8 mouse cellular contexts compared by ENCODE assay signal in genomic region chr5:53275376-53275775, GRCm38 (mm10). TPM values are rescaled to one million over a fixed set of nuclear protein-coding genes. Genes with fewer than 3 reads are reported as not detected.
DNase-seq lines count a peak whose midpoint lies in the region; ATAC-seq and TF ChIP-seq lines count a peak whose summit lies in the region.

No protein-coding gene starts in this region.

- 0 out of 2 replicates have a peak overlapping the region, but pooled peaks have one; percentile 5 for H3K27ac ChIP-seq in hindbrain, embryonic 13.5 days
- H3K27ac ChIP-seq in hindbrain, embryonic 16.5 days (ENCODE audit: low read depth, low read length): no peak overlapping the region
- no peak overlapping the region for H3K27ac ChIP-seq in stomach, postnatal 0 days (replicated peaks)

- WGBS in hindbrain, embryonic 13.5 days: 59% methylated on average over 3 of the region's 3 CpGs
- WGBS in hindbrain, embryonic 16.5 days: 46% methylated on average over 3 of the region's 3 CpGs
- WGBS in stomach, postnatal 0 days: 33% methylated on average over 3 of the region's 3 CpGs

- H3K4me3 ChIP-seq in hindbrain, embryonic 13.5 days: no peak overlapping the region
- no peak overlapping the region for H3K4me3 ChIP-seq in hindbrain, embryonic 16.5 days (ENCODE audit: low read length)
- no peak overlapping the region for H3K4me3 ChIP-seq in stomach, postnatal 0 days (ENCODE audit: low read depth, low read length)

- peaks cover 35% of the 10 kb centered on the region for H3K4me1 ChIP-seq in hindbrain, embryonic 13.5 days (replicated peaks)
- H3K4me1 ChIP-seq in hindbrain, embryonic 16.5 days (ENCODE audit: control insufficient read depth, insufficient read depth, low read depth, low read length): peaks cover 17% of the 10 kb centered on the region
- H3K4me1 ChIP-seq in stomach, postnatal 0 days (replicated peaks; ENCODE audit: control insufficient read depth, insufficient read depth): 0 out of 2 replicates have a peak, but pooled peaks cover 2% of the 10 kb centered on the region

- intact Hi-C loops in gastrocnemius, postnatal 36 days (cut with DNase I): loop anchor here (2.0 kb wide), 1 partner anchor 51 kb away; no protein-coding TSS in a partner anchor

- H3K9ac ChIP-seq in hindbrain, embryonic 13.5 days: no peak overlapping the region
- no peak overlapping the region for H3K9ac ChIP-seq in hindbrain, embryonic 16.5 days (ENCODE audit: low read depth, low read length)
- H3K9ac ChIP-seq in stomach, postnatal 0 days (ENCODE audit: low read length): no peak overlapping the region

- no peak for ATAC-seq in hindbrain, embryonic 13.5 days (ENCODE audit: low FRiP score)
- no peak for ATAC-seq in hindbrain, embryonic 16.5 days
- ATAC-seq in stomach, postnatal 0 days (ENCODE audit: low FRiP score, low TSS enrichment): no peak

- no peaks in the 10 kb centered on the region for H3K27me3 ChIP-seq in hindbrain, embryonic 13.5 days
- H3K27me3 ChIP-seq in hindbrain, embryonic 16.5 days (replicated peaks; ENCODE audit: control insufficient read depth, insufficient read depth, low read length): no peaks in the 10 kb centered on the region
- no peaks in the 10 kb centered on the region for H3K27me3 ChIP-seq in stomach, postnatal 0 days (ENCODE audit: control insufficient read depth, insufficient read depth, low read length)

- no peaks in the 10 kb centered on the region for H3K9me3 ChIP-seq in hindbrain, embryonic 13.5 days
- no peaks in the 10 kb centered on the region for H3K9me3 ChIP-seq in hindbrain, embryonic 16.5 days (ENCODE audit: control insufficient read depth, low read length)
- H3K9me3 ChIP-seq in stomach, postnatal 0 days (ENCODE audit: control insufficient read depth, low read length): no peaks in the 10 kb centered on the region

- no peak for TF ChIP-seq EP300 in stomach, postnatal 0 days (optimal IDR thresholded peaks at IDR 0.05)

- peaks cover 6% of the 10 kb centered on the region; the same call in 1 of the 2 replicates for H3K36me3 ChIP-seq in hindbrain, embryonic 13.5 days
- no peaks in the 10 kb centered on the region for H3K36me3 ChIP-seq in hindbrain, embryonic 16.5 days (ENCODE audit: control insufficient read depth, insufficient read depth, low read length)
- peaks cover 3% of the 10 kb centered on the region; the same call in 1 of the 2 replicates for H3K36me3 ChIP-seq in stomach, postnatal 0 days (ENCODE audit: control insufficient read depth, insufficient read depth, low read length)

- peak; percentile 39 for DNase-seq in urinary bladder, postnatal 14 days (ENCODE audit: low spot score)
- DNase-seq in urinary bladder, adult 2 months (ENCODE audit: low spot score): no peak
- DNase-seq in heart, postnatal 4 days: peak; percentile 43
- DNase-seq in stomach, postnatal 0 days (ENCODE audit: low spot score): peak; percentile 17
- no peak for DNase-seq in layer of hippocampus, adult 8-10 months (ENCODE audit: low spot score in 2 of 2)
- no peak for DNase-seq in gastrocnemius, postnatal 36 days

- no peak for TF ChIP-seq CTCF in stomach, postnatal 0 days (IDR thresholded peaks at IDR 0.05; ENCODE audit: low read depth)

- no peak overlapping the region for H3K4me2 ChIP-seq in hindbrain, embryonic 13.5 days
- no peak overlapping the region for H3K4me2 ChIP-seq in hindbrain, embryonic 16.5 days (ENCODE audit: low read length)
- no peak overlapping the region for H3K4me2 ChIP-seq in stomach, postnatal 0 days (replicated peaks; ENCODE audit: low read depth)

RNA-seq across cellular contexts. Expression of gene Smim20, which starts 8.5 kb away (rescaled TPM):
- polyA plus RNA-seq in hindbrain, embryonic 13.5 days (2015; fragmentation: Nextera tagmentation; extraction: Ambion mirVana): 76.0 and 76.6 TPM in 2 replicates
- 70.9 and 80.1 TPM in 2 replicates for polyA plus RNA-seq in hindbrain, embryonic 16.5 days (2015; fragmentation: Nextera tagmentation; extraction: Ambion mirVana)
- 70.4 and 82.8 TPM in 2 replicates for polyA plus RNA-seq in urinary bladder, adult 2 months (2012; rRNA removed)
- total RNA-seq in heart, postnatal 4 days (2021): 100 to 1,000 TPM in 1 of 2 experiments, 10 to 100 TPM in 1; 92.9 to 102 TPM
- polyA plus RNA-seq in stomach, postnatal 0 days (2015; fragmentation: Nextera tagmentation; extraction: Ambion mirVana): 80.2 and 82.9 TPM in 2 replicates
- 10 to 100 TPM; 39.2 to 46.5 (median 44.4) TPM for total RNA-seq in layer of hippocampus, adult 8-10 months (2022)
- total RNA-seq in gastrocnemius, postnatal 36 days (2021): 10 to 100 TPM; 56.4 to 63.1 TPM

Comparison
In these comparisons a context has a peak if more than half of its experiments do, and no peak if none do; other contexts are left out.
1. DNase-seq: peak in urinary bladder, postnatal 14 days (single experiment), heart, postnatal 4 days (single experiment) and stomach, postnatal 0 days (single experiment); none in urinary bladder, adult 2 months (single experiment), layer of hippocampus, adult 8-10 months (0 of 2) and gastrocnemius, postnatal 36 days (0 of 2).